Mouse (Mus musculus) inflammation-experienced regulatory T-cells (primary cell): ENCODE data around the gene Angptl3. TPM values are rescaled to one million over a fixed set of nuclear protein-coding genes. Genes with fewer than 3 reads are reported as not detected.

Source experiments
- polyA plus RNA-seq, 2 experiments: library from polyadenylated mRNA; unstranded; fragments of 100-300 nt; shearing (Covaris generic); gene quantifications; one replicate each; pipeline ENCODE4 v1.2.1; 2017

Angptl3 gene
- 1 to 10 TPM in 1 of 2 experiments, not detected in 1; 1.6 TPM for polyA plus RNA-seq

DNA sequence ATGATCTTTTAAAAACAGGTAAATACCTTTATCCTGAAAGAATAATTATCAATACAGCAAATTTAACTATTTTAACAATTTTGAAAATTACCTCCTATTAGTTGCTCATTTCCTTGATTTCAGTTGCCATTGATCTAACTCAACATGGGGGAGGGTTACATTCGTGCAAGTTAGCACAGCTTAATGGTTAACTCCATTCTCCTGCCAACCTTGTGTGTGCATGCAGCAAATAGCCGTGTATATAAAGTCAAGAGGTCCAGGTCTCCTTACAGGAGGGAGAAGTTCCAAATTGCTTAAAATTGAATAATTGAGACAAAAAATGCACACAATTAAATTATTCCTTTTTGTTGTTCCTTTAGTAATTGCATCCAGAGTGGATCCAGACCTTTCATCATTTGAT is at the start of gene Angptl3:
TSS of gene Angptl3 (plus strand) at position 269 of the 400 bp plus-strand sequence.

Other genes starting within 250 kb of the Angptl3 start
- under 1 TPM; 0.07 to 0.58 TPM for gene Kank4, start 213.4 kb upstream of the Angptl3 start, polyA plus RNA-seq
- gene I0C0044D17Rik, start 207.1 kb upstream of the Angptl3 start, polyA plus RNA-seq: not detected
- 10 to 100 TPM; 61.3 to 78.2 TPM for gene Usp1, start 107.1 kb upstream of the Angptl3 start, polyA plus RNA-seq
- 1 to 10 TPM in 1 of 2 experiments, under 1 TPM in 1; 0.83 to 4.3 TPM for gene Dock7, start 90.0 kb downstream of the Angptl3 start, polyA plus RNA-seq
- gene Atg4c, start 163.0 kb downstream of the Angptl3 start, polyA plus RNA-seq: 1 to 10 TPM in 1 of 2 experiments, under 1 TPM in 1; 0.26 to 1.4 TPM